Mouse (Mus musculus) intestine, postnatal 0 days (tissue): ENCODE data around the gene Spindoc. TPM values are rescaled to one million over a fixed set of nuclear protein-coding genes. Genes with fewer than 3 reads are reported as not detected.
A peak's percentile ranks its signal among the peaks of the same experiment; 100 is the strongest.

ENCODE experiments used
- ATAC-seq: fragments of 200-750 bp; cut with Nextera tagmentation; 2 replicates; pipeline ENCODE4 v1.8.0; 2017; ENCODE audit warnings: mild to moderate bottlenecking, moderate TSS enrichment, moderate library complexity
- H3K27ac ChIP-seq: fragments of 300-500 bp; sonication (generic); 2 replicates; pipeline ENCODE4 v1.5.1; 2014; ENCODE audit warnings: mild to moderate bottlenecking, low read depth, low read length, moderate library complexity
- H3K27me3 ChIP-seq: fragments of 300-500 bp; sonication (generic); replicated peaks from 2 replicates; pipeline ENCODE4 v1.6.1; 2014; ENCODE audit warnings: low read length, mixed read lengths; ENCODE audit not compliant: control insufficient read depth, insufficient read depth
- H3K36me3 ChIP-seq: fragments of 300-500 bp; sonication (generic); 2 replicates; pipeline ENCODE4 v1.6.1; 2014; ENCODE audit warnings: mild to moderate bottlenecking, moderate library complexity; ENCODE audit not compliant: control insufficient read depth, insufficient read depth
- H3K4me1 ChIP-seq: fragments of 300-500 bp; sonication (generic); replicated peaks from 2 replicates; pipeline ENCODE4 v1.6.1; 2014; ENCODE audit warnings: antibody characterized with exemption, low read length, mixed read lengths; ENCODE audit not compliant: control insufficient read depth, insufficient read depth
- H3K4me2 ChIP-seq: fragments of 300-500 bp; sonication (generic); replicated peaks from 2 replicates; pipeline ENCODE4 v1.6.1; 2014; ENCODE audit warnings: low read depth, mild to moderate bottlenecking, moderate library complexity
- H3K4me3 ChIP-seq: fragments of 300-500 bp; sonication (generic); 2 replicates; pipeline ENCODE4 v1.5.1; 2014; ENCODE audit warnings: low read depth, low read length
- H3K9ac ChIP-seq: fragments of 300-500 bp; sonication (generic); 2 replicates; pipeline ENCODE4 v1.6.1; 2014; ENCODE audit warnings: mild to moderate bottlenecking, low read depth, low read length
- H3K9me3 ChIP-seq: fragments of 300-500 bp; sonication (generic); 2 replicates; pipeline ENCODE4 v1.6.1; 2016; ENCODE audit warnings: mixed run types; ENCODE audit not compliant: control insufficient read depth
- CTCF ChIP-seq: sonication (generic); IDR thresholded peaks from 2 replicates; pipeline ENCODE4 v1.5.1; 2016; ENCODE audit warnings: low read depth, mild to moderate bottlenecking, control low read depth, antibody characterized with exemption, moderate library complexity
- WGBS: fragments of 180-500 bp; shearing (Covaris S2); extraction: QIAGEN DNeasy Blood & Tissue Kit; methylation state at CpG from one replicate; pipeline ENCODE4 v1.1.7; 2014; 5-methylcytosine and 5-hydroxymethylcytosine counted together
- polyA plus RNA-seq: library from polyadenylated mRNA; unstranded; fragments of >200 nt; fragmentation: Nextera tagmentation; extraction: Ambion mirVana; gene quantifications from 2 replicates; pipeline ENCODE4 v1.2.1, GENCODE M21; 2015

Spindoc gene
- polyA plus RNA-seq, 1 experiment from 2014 or later = 11.3 TPM

GRCm38 (mm10) chr19:7419134-7419533, 36.3 kb upstream of the Spindoc start:
- peak overlapping the region; percentile 99 for H3K4me2 ChIP-seq
- peaks cover 17% of the 10 kb centered on the region; the same call in 1 of the 2 replicates for H3K4me1 ChIP-seq
- H3K36me3 ChIP-seq = peaks cover 23% of the 10 kb centered on the region
- H3K9ac ChIP-seq = no peak overlapping the region
- WGBS = 32% methylated on average over 6 of the region's 6 CpGs
- H3K27me3 ChIP-seq = no peaks in the 10 kb centered on the region
- no peaks in the 10 kb centered on the region for H3K9me3 ChIP-seq
- no peak for TF ChIP-seq CTCF
- no peak overlapping the region for H3K27ac ChIP-seq
- peak overlapping the region; percentile 79; the same call in 1 of the 2 replicates for H3K4me3 ChIP-seq
- no peak for ATAC-seq

DNA sequence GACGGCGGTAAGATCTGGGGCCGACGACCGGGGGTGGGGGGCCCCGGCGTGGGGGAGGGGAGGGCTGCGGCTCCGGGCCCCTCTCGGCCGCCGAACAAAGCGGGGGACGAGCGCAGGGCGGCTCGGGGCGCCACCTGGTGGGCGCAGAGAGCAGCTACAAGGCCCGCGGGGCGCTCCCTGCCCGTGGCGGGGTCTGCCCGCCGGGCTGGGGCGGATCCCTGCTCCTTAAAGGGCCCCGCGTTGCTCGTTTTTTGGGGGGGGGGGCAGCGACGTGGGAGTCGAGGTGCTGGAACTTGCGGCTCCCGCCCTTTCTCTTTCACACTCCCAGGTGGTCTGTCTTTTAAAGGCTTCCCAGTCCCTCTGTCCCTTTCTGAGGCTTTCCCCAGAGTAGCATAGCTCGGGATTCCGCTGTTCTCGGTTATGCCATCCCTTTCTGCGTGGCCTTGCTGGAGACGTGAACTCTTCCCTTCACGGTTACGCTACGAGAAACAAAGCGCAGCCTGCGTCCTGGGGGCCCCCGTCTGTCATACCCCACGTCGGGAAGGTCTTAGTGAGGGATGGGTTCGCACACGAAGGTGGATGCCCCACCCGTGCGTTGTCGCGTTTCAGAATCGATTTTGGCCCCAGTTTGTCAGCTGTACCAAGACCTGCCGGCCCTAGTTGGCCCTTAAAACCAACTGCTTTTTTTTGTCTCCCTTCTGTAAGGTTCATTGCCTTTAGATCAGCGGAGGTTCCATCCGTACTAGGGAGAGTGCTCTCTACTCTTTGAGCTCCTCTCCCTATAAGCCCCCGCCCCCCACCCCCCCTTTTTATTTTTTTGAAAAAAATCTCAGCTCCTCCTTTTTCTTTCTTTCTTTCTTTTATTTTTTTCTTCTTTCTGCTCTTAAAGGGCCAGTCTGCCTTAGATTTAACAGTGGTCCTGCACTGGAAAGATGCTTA, 35.4 kb upstream of the Spindoc start:
- Histone ChIP-seq H3K36me3 (peaks cover 23% of the 10 kb centered on the region), H3K9ac (peak overlapping the region; percentile 95), H3K4me2 (peak overlapping the region; percentile 99), H3K27me3 (no peaks in the 10 kb centered on the region), H3K4me3 (peak overlapping the region; percentile 79), H3K9me3 (no peaks in the 10 kb centered on the region), H3K4me1 (peaks cover 11% of the 10 kb centered on the region; the same call in 1 of the 2 replicates), H3K27ac (peak overlapping the region; percentile 82)
- ATAC-seq = peak; percentile 74
- WGBS = under 1% methylated on average over 54 of the region's 59 CpGs
- TF ChIP-seq CTCF = peak; percentile 89

DNA sequence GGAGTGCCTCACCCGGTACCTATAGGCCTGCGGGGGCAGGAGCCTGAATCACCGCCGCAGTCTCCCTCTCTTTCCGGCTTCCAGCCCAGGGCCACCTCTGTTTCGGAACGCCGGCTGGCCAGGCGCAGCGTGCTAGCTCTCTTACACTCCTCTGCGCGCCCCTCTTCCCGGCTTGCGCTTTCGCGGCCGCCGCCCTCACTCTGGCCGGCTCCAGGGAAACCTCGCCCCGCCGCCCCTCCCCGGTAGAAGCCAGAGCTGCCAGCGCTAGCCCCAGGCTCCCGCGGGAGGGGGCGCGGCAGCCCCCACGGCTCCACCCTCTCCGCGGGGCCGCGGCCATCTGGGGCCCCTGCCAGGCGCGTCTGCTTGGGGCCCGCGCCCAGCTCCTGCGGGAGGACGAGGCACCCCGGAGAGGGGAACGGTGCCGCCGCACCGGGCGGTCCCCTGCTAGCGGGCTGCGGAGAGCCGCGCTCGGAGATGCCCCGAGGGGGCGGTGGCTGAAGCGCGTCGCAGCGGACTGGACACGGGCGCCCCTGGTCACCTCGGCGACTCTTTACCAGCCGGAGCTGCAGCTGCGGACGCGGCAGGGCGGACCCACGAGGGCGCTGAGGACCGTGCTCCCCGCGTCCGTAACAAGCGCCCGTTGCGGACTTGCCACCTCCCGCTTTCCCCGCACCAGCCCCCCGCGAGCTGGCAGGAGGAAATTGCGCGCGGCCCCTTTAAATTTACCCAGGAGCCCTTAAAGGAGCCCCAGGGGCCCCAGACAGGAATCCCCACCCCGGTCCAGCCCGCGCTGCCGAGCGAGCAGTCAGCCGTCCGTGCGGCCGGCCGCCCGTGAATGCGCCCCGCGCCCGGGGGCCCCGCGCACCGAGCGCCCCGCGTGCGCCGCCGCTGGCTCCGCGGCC, 34.3 kb upstream of the Spindoc start, which contains the start of gene 2700081O15Rik:
Gene 2700081O15Rik (plus strand): TSS at position 792 of the 902 bp plus-strand sequence.
- 0 out of 2 replicates have a peak, but pooled peaks cover 6% of the 10 kb centered on the region for H3K4me1 ChIP-seq
- no peak; the same call in 1 of the 2 replicates for TF ChIP-seq CTCF
- H3K4me2 ChIP-seq = peak within 1 kb of the TSS; percentile 99
- peak; percentile 68 for ATAC-seq
- peak within 1 kb of the TSS; percentile 95 for H3K9ac ChIP-seq
- no peaks in the 10 kb centered on the region for H3K9me3 ChIP-seq
- H3K27ac ChIP-seq = peak within 1 kb of the TSS; percentile 82
- H3K36me3 ChIP-seq = peaks cover 15% of the 10 kb centered on the region
- under 1% methylated on average over 106 of the region's 107 CpGs for WGBS
- H3K4me3 ChIP-seq = peak within 1 kb of the TSS; percentile 79
- no peaks in the 10 kb centered on the region for H3K27me3 ChIP-seq

DNA sequence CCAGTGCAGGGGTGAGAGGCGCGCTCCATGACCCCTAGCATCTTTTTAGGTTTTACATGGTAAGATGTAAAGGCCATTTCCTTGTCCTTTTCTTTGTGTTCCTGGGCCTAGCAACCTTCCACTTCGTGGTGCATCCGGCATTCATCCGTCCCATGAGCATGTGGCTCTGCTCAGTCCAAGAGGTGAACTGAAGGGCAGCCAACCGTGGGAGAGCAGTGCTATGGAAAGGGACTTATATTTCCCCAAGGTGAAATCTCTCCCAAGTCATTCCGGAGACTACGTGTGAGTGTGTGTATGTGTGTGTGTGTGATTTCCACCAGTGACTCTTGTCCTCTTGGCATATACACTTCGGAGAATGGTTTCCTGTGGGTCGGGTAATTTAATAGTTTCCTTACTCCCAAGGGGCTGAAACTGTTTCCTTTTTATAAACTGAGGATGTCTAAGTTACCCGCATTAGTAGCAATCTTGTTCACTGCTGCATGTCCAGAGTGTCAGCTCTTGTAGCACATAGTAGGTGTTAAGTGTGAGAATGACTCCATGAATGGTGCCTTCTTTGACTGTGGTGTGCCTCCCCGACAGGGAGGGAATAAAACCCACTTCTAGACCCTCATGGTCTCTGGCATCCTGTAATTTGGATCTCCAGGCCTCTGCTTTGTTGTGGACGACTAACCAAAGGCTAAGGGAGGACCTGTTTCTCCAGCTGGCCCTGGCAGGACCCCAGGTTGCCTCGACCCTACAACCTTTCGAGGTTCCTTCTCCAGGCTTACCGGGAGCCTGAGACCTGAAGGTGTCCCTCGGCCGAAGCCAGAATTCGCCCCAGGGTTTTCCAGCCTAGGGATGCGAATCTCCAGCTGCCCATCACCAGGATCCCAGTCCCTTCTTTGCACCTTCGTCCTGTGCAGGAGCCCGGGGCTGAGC, 33.4 kb upstream of the Spindoc start:
- no peak for TF ChIP-seq CTCF
- H3K9ac ChIP-seq = peak overlapping the region; percentile 95; the same call in 1 of the 2 replicates
- no peak for ATAC-seq
- H3K4me3 ChIP-seq = peak overlapping the region; percentile 79
- peaks cover 7% of the 10 kb centered on the region; the same call in 1 of the 2 replicates for H3K36me3 ChIP-seq
- H3K9me3 ChIP-seq = no peaks in the 10 kb centered on the region
- H3K27me3 ChIP-seq = no peaks in the 10 kb centered on the region
- WGBS = 41% methylated on average over 22 of the region's 22 CpGs
- 0 out of 2 replicates have a peak, but pooled peaks cover 4% of the 10 kb centered on the region for H3K4me1 ChIP-seq
- peak overlapping the region; percentile 82 for H3K27ac ChIP-seq
- peak overlapping the region; percentile 99 for H3K4me2 ChIP-seq

- Histone ChIP-seq H3K4me2 (no peak overlapping the region), H3K9ac (no peak overlapping the region), H3K9me3 (no peaks in the 10 kb centered on the region), H3K27me3 (no peaks in the 10 kb centered on the region), H3K27ac (no peak overlapping the region), H3K36me3 (no peaks in the 10 kb centered on the region), H3K4me3 (no peak overlapping the region), H3K4me1 (no peaks in the 10 kb centered on the region)
- no peak for ATAC-seq
- 43% methylated on average over 2 of the region's 2 CpGs for WGBS
- TF ChIP-seq CTCF = no peak
Measured at GRCm38 (mm10) chr19:7412361-7412760, 29.6 kb upstream of the Spindoc start.
